Mouse (Mus musculus) natural killer cell, adult 2 months (primary cell): ENCODE data around the gene Mettl6.
"Not testable (repeated sequence)": the region's sequence is repeated elsewhere in the genome, so short reads cannot be mapped to it uniquely, and the experiment has no call there.

Experiments
- DNase-seq, 2 experiments: peaks; one replicate each; pipeline ENCODE4 v3.0.0; 2022; ENCODE audit warnings: low spot score in 2 of 2

The Mettl6 gene

DNA sequence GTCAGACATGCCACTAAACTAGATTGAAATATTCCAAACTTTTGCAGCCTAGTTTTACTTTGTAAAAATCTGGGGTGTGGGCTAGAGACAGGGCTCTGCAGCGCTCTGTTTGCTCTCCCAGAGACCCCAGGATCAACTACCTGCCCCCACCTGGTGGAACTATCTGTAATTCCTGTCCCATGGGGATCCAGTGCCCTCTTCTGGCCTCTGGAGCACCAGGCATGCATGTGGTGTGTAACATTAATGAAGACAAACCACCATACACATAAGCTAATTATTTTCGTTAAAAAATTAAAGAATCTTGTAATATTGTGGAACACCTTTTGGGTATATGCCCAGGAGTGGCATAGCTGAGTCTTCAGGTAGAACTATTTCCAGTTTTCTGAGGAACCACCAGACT lies 21.5 kb downstream of the Mettl6 start:
- DNase-seq: no peak

GRCm38 (mm10) chr14:31472451-31473061 lies 22.3 kb downstream of the Mettl6 start:
- DNase-seq: peak; percentile 47 to 67

GRCm38 (mm10) chr14:31469711-31470110 lies 25.1 kb downstream of the Mettl6 start:
- DNase-seq: no peak

- DNase-seq: no peak
Measured at GRCm38 (mm10) chr14:31464176-31464575, 30.7 kb downstream of the Mettl6 start.

- no peak for DNase-seq
Measured at GRCm38 (mm10) chr14:31462886-31463285, 32.0 kb downstream of the Mettl6 start.

- DNase-seq: not testable (repeated sequence)
Measured at GRCm38 (mm10) chr14:31462226-31462625, 32.6 kb downstream of the Mettl6 start.

DNA sequence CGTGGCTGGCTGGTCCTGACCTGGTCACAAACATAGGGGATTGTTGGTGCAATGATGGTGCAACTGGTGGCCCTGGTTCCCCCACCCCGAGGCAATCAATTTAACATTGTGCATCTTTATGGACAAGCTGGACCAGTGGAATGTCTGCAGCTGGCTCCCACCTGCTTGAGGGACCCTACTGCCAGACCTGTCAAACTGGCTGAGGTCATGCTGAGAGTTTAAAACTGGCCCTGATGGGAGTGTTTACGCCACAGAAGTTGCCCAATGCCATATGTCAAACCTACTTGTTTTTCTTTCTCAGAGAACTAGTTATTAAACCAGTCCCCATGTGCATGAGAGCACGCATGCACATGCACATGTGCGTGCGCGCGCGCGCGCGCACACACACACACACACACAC lies 36.8 kb downstream of the Mettl6 start:
- no peak for DNase-seq

DNA sequence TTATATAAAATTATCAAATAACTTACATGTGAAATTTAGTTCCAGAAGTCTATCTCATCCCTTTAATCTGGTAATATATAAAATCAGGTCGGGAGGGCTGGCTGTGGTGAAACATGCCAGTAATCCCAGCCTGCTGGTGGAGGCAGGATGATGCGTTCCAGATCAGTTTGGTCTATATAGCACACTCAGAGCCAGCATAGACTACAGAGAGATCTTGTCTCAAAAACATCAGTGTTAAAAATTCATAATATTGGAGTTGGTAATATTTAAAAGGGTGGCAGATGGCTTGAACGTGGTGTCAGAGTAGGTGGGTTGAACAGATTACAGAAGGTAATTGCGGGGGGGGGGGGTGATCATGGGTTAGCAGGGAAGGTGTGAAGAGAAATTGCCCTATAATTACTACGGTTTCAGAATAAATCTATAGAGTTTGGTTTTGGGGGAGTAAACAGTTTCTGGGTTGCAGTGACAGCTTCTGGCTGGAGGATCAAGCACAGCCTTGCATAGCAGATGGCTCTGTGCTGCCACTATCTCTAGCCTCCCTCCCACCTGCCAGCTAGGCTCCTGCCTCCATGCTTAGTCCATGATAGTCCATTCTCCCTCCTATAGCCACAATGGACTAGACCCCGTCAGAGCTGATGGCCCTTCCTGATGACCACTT lies 38.6 kb downstream of the Mettl6 start:
- no peak for DNase-seq

DNA sequence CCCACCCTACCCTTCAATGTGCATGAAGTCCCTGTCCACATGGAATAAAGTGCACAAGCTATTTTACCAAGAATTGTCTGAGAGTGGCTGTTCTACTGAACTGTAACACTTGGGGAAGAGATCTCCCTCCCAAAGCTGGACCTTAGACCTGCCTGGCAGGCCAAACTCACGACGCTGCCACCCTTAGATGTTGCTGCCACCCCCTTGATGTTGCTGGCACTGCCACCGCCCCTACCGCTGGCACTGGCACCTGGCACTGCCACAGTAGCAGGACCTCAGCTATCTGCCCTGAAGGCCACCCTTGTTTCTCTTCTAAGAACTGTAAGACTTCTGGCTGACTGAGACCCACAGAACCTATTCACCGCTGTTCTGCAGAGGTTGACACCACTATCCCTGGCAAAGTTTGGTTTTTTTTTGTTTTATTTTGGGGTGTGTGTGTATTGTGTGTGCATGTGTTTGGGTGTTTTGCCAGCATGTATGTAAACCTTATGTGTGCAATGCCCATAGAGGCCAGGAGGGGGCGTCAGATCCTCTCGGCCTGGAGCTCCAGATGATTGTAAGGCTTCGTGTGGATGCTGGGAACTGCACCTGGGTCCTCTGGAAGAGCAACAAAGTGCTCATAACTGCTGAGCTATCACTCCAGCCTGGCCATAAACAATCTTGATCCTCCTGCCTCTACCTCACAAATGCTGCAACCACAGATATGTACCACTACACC lies 39.8 kb downstream of the Mettl6 start:
- DNase-seq: no peak

DNA sequence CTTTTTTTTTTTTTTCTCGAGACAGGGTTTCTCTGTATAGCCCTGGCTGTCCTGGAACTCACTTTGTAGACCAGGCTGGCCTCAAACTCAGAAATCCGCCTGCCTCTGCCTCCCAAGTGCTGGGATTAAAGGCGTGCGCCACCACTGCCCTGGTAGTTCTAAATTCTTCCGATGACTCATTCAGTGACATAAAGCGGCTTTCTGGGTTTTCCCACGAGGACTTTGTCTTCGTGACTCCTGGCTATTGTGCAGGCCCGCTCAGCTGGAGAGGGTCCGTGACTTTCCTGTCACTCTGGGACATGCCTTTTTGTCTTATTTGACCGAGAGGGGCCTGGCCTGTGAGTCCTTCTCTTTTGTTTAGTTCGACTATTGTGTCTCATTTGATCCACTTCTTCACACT lies 40.9 kb downstream of the Mettl6 start:
- DNase-seq: not testable (repeated sequence)

GRCm38 (mm10) chr14:31448994-31449393 lies 45.8 kb downstream of the Mettl6 start:
- DNase-seq: no peak

- DNase-seq: no peak
Measured at GRCm38 (mm10) chr14:31443616-31444015, 51.2 kb downstream of the Mettl6 start.

DNA sequence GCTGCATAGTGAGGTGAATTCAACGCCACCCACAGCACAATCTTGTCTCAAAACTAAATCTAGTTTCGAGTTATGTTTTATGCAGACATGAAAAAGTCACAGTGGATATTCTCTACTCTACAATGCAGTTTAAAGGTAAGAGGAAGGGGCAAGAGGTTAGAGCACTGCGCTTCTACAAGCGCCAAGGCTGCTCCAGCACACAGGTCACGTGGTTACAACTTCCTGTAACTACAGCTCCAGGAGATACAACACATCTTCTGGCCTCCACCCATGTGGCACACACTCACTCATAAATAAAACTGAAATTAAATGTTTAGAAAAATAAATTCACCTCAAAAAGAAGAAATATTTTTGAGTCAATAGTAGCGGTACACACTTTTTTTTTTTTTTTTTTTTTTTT lies 54.1 kb downstream of the Mettl6 start:
- no peak for DNase-seq

DNA sequence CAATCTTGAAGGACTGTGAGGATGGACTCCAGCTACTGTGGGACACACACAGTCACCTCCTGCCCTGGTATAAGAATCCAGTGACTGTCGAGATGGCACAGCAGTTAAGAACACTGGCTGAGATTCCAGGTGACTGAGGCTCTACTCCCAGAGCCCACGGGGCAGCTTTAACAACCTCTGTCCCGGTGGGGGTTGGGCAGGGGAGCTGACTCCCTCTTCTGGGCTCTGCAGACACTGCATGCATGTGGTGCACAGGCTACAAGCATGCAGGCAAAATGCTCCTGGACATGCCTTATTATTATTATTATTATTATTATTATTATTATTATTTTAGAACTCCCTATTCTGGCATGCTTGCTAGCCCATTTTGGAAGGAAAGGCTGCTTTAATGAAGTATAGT lies 54.6 kb downstream of the Mettl6 start:
- DNase-seq: no peak

DNA sequence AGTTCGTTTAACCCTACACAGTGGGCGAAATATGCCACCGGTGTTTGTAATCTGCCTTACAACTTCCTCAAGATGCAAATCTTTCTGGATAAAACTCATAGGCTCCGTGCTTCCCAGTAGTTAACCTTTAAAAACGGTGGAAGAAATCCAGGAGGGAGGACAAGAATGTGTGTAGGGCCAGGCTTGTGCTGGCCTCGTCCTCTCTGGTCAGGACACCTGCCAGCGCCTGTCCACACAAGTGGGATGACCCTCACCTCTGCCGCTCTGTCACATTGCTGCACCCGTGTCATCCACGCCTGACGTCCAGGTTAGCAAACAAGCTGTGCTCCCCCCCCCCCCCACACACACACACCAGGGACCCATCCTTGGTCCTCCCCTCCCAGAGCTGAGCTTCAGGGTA lies 55.6 kb downstream of the Mettl6 start:
- DNase-seq: no peak

GRCm38 (mm10) chr14:31437826-31438529 lies 56.9 kb downstream of the Mettl6 start:
- no peak for DNase-seq

GRCm38 (mm10) chr14:31435930-31436693 lies 58.7 kb downstream of the Mettl6 start, which contains the start of gene Sh3bp5:
Gene Sh3bp5, minus strand, starts transcription at chr14:31436078.
- DNase-seq: peak; percentile 91 to 96

DNA sequence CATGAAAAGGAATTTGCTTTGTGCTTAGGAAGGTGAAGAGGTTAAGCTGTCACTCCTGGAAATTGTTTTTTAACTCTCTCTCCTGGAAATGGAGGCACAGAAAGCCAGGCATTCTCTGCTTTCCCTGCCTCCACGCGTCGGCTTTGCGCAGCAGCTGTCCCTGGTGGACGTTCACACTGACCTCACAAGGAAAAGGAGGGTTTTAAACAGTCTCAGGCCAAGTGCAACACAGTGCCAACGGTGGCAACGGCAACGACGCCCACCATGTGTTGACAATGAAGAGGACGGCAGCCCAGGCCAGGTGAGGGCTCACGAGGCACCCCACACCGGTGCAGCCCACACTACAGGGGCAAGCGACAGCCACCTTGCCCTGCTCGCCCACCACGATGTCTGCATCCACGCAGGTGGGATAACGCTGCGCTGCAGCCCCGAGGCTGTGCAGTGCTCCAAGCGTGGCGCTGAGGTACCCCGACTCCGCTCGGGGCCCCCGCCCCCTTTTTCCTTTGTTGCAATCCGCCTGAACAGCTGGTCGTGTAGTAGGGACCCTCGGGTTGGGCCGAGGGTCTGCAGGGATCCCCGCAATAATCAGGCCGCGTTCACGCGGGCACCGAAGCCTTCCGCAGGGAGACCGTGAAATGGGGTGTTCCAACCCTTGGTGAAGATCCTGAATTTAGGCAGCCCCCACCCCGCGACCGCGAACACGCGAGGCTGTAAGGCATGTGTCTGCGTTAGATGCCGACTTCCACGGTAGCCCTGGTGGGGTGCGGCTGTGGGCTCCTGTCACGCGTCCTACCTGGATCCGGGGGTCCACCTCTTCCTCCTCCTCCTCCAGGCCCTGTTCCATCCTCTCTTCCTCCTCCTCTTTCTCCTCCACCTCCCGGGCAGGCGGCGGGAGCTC lies 59.6 kb downstream of the Mettl6 start:
- DNase-seq: no peak

GRCm38 (mm10) chr14:31434426-31434825 lies 60.4 kb downstream of the Mettl6 start:
- no peak for DNase-seq

DNA sequence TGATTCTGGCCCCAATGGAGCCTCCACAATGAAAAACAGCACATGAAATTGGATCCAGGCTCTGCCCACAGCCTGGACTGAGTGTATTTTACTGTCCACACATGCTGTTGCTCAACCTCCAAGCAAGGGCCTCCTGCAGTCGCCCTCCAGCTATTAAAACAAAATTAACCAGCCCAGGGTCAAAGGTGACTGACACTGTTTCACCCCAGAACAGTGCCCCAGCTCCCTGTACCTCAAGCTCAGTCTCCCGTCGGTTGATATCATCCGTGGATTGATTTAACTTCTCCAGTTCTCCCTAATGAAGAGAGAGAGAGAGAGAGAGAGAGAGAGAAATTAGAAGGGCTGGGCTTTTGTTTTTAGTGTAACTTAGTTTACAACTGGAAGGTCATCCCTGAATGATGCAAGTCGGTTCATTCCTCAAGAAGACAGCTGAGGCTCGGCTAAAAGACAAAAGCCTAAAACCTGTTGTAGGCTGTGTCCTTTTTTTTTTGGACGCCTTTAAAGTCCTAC lies 60.9 kb downstream of the Mettl6 start:
- no peak for DNase-seq
